Mouse (Mus musculus) myocyte (in vitro differentiated cells): ENCODE data around the gene Cyct.

Experiments used
- POLR2A ChIP-seq: IDR thresholded peaks from one replicate; pipeline ENCODE4 v1.6.1; 2011; ENCODE audit warnings: low read depth, mild to moderate bottlenecking, control low read depth, moderate library complexity; ENCODE audit not compliant: insufficient read length
- POLR2AphosphoS2 ChIP-seq: IDR thresholded peaks from one replicate; pipeline ENCODE4 v1.6.1; 2011; ENCODE audit warnings: low read depth, control low read depth; ENCODE audit not compliant: insufficient read length
- TCF12 ChIP-seq: IDR thresholded peaks from one replicate; pipeline ENCODE4 v1.6.1; 2011; ENCODE audit warnings: mild to moderate bottlenecking, control low read depth; ENCODE audit not compliant: poor library complexity, insufficient read depth, severe bottlenecking
- TCF3 ChIP-seq: IDR thresholded peaks from one replicate; pipeline ENCODE4 v1.6.1; 2011; ENCODE audit warnings: low read depth, control low read depth; ENCODE audit not compliant: insufficient read length
- USF1 ChIP-seq: IDR thresholded peaks from one replicate; pipeline ENCODE4 v1.6.1; 2011; ENCODE audit warnings: low read depth, mild to moderate bottlenecking, control low read depth, moderate library complexity

GRCm38 (mm10) chr2:76320336-76320735 is 39.9 kb downstream of the Cyct start:
- TF ChIP-seq USF1 (no peak), POLR2AphosphoS2 (no peak), POLR2A (no peak), TCF12 (no peak), TCF3 (no peak)
